19 mouse cellular contexts compared by ENCODE assay signal in the genomic region with DNA sequence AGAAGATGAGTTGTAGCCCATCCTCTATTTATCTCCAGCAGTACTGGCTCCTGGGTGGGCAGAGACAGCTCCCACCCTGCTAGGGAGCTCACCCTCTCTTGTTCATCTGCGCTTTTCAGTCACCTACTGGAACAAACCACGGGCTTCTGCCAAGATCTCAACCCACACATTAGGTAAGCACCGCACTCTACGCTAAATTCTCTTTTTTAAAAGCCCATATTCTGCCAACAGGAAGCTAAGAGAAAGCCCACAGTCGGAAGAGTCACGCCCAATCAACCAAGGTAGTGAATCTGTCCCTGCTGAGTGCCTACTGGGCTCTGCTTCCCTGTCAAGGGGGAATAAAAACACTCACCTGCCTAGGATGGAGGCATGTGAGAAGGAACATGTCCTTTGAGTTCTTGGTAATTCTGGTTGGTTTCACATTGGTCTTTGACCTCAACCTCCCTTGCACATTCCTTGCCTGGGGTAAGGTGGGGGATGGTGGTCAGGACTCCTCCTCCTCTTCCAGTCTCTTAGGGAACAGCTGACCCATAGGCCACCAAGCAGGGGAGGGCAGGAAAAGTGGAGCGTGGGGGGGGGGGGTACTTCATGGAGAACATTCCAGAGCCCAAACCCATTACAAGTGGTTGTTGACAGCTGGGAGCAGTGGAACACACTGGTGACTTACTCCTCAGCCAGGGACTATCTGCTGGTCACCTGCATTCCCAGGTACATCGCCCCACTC.
A peak's percentile ranks its signal among the peaks of the same experiment; 100 is the strongest.
DNase-seq lines count a peak whose midpoint lies in the region; ATAC-seq lines count a peak whose summit lies in the region.
"Had no signal": no experiment of that assay in that cellular context is flagged by ENCODE, and none has a peak within 500 bp of the region (broad histone marks: within the 10 kb centered on the region; RNA-seq: fewer than 3 reads in every experiment).

No protein-coding gene starts in this region.

- no peak for DNase-seq in heart, embryonic 10.5 days (ENCODE audit: low spot score)
- DNase-seq in ES-CJ7 (ENCODE audit: low read depth, low spot score), result peak; percentile 25
- peak; percentile 85 for DNase-seq in kidney, adult 18-20 months
- DNase-seq in kidney, postnatal 4 days, result peak; percentile 65 to 79
- DNase-seq in embryo, embryonic 10 days (ENCODE audit: low spot score), result no peak
- no peak for DNase-seq in cerebellum, adult 11 months
- no peak for DNase-seq in adrenal gland, postnatal 10 days
- DNase-seq: adrenal gland, postnatal 36 days; cerebellum, adult 18-20 months; gastrocnemius, postnatal 14 days; retina, postnatal 1 day; thymus, adult 18-20 months had no signal

- 74% methylated on average over 8 of the region's 8 CpGs for WGBS in heart, embryonic 15.5 days
- WGBS in heart, embryonic 10.5 days, result 78% methylated on average over 8 of the region's 8 CpGs

- H3K4me3 ChIP-seq in heart, embryonic 15.5 days, result no peak overlapping the region
- no peak overlapping the region for H3K4me3 ChIP-seq in heart, embryonic 10.5 days
- H3K4me3 ChIP-seq: embryonic facial prominence, embryonic 10.5 days; hindbrain, embryonic 12.5 days; liver, embryonic 15.5 days; midbrain, embryonic 12.5 days; neural tube, embryonic 12.5 days had no signal

- no peaks in the 10 kb centered on the region for H3K27me3 ChIP-seq in heart, embryonic 15.5 days
- H3K27me3 ChIP-seq in heart, embryonic 10.5 days (ENCODE audit: insufficient read depth, poor library complexity, severe bottlenecking), result peaks cover 37% of the 10 kb centered on the region
- H3K27me3 ChIP-seq: hindbrain, embryonic 12.5 days; liver, embryonic 15.5 days; midbrain, embryonic 12.5 days; neural tube, embryonic 12.5 days; Patski had no signal

- 0 out of 2 replicates have a peak, but pooled peaks have one; percentile 3 for ATAC-seq in heart, embryonic 15.5 days (replicated peaks; ENCODE audit: insufficient number of reproducible peaks, insufficient read depth, low FRiP score, low read depth)
- ATAC-seq: Patski had no signal

- peaks cover 68% of the 10 kb centered on the region for H3K4me1 ChIP-seq in heart, embryonic 15.5 days (replicated peaks)
- H3K4me1 ChIP-seq in heart, embryonic 10.5 days, result peaks cover 68% of the 10 kb centered on the region
- H3K4me1 ChIP-seq: hindbrain, embryonic 12.5 days; neural tube, embryonic 12.5 days had no signal

- H3K27ac ChIP-seq in heart, embryonic 15.5 days, result peak overlapping the region; percentile 86; the same call in 1 of the 2 replicates
- H3K27ac ChIP-seq in heart, embryonic 10.5 days, result no peak overlapping the region
- H3K27ac ChIP-seq: embryonic facial prominence, embryonic 10.5 days; hindbrain, embryonic 12.5 days; liver, embryonic 15.5 days; midbrain, embryonic 12.5 days; neural tube, embryonic 12.5 days had no signal

- H3K9ac ChIP-seq in heart, embryonic 15.5 days, result no peak overlapping the region
- H3K9ac ChIP-seq: hindbrain, embryonic 12.5 days; liver, embryonic 15.5 days; midbrain, embryonic 12.5 days; neural tube, embryonic 12.5 days had no signal

- no peaks in the 10 kb centered on the region for H3K9me3 ChIP-seq in heart, embryonic 15.5 days (replicated peaks)
- H3K9me3 ChIP-seq in heart, embryonic 10.5 days, result no peaks in the 10 kb centered on the region
- H3K9me3 ChIP-seq: embryonic facial prominence, embryonic 10.5 days; hindbrain, embryonic 12.5 days; liver, embryonic 15.5 days; midbrain, embryonic 12.5 days; neural tube, embryonic 12.5 days had no signal

- no peak overlapping the region for H3K4me2 ChIP-seq in heart, embryonic 15.5 days
- H3K4me2 ChIP-seq: hindbrain, embryonic 12.5 days; liver, embryonic 15.5 days; midbrain, embryonic 12.5 days; neural tube, embryonic 12.5 days had no signal

- peaks cover 51% of the 10 kb centered on the region for H3K36me3 ChIP-seq in heart, embryonic 15.5 days
- peaks cover 82% of the 10 kb centered on the region for H3K36me3 ChIP-seq in heart, embryonic 10.5 days

Comparison
In these comparisons a context has a peak if more than half of its experiments do, and no peak if none do; other contexts are left out.
1. DNase-seq: peak in ES-CJ7 (single experiment), kidney, adult 18-20 months (single experiment) and kidney, postnatal 4 days (2 of 2); none in heart, embryonic 10.5 days (single experiment), embryo, embryonic 10 days (single experiment), cerebellum, adult 11 months (single experiment) and adrenal gland, postnatal 10 days (single experiment).